Mouse (Mus musculus): Measurements from ENCODE around the gene Tppp2. TPM values are rescaled to one million over a fixed set of nuclear protein-coding genes. Genes with fewer than 3 reads are reported as not detected.

The Tppp2 gene
- not detected for total RNA-seq (2021)
- long read RNA-seq, experiment 1: 0 reads
- long read RNA-seq, experiment 2: 0 reads

DNA sequence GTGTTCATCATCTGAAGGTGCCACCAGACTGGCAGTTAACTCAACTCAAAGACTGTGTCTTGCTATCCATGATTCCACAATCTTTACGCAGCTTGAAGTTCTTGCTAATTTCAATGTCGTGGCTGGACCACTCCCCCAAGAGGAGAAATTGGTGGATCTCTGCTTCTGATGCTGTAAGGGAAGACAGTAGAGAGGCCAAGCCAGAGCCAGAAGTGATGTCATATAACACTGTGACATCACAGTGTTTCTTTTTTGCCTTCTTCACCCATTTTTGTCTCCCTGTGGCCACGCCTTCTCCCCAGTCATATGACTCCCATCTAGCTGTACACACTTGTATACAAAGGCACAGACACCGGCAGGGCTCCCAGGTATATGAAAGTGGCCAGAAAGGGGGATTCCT, at the start of gene Tppp2:
Gene Tppp2 (plus strand): TSS at position 301 of the 400 bp plus-strand sequence.
- no peak for DNase-seq (ENCODE audit: low spot score in 2 of 2)

DNA sequence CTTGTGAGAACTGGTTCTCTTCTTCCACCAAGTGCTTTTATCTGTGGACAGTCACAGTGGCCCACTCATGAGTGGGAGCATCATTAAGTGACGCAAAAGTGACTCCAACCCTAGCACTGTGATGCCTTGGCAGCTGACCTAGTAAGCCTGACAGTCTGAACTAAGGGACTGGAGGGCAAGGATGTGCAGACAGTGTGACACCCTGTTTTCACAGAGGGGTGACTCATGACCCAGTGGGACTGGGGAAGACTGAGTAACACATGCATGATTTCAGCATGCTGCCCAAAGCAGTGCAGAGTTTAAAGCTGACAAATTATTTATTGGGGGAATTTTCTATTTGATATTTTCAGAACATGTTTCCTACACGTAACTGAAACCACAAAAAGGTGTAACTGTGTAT, 47.5 kb upstream of the Tppp2 start:
- DNase-seq (ENCODE audit: low spot score in 2 of 2): no peak

GRCm38 (mm10) chr14:51871741-51872140, 46.5 kb upstream of the Tppp2 start:
- DNase-seq (ENCODE audit: low spot score in 2 of 2): no peak

DNA sequence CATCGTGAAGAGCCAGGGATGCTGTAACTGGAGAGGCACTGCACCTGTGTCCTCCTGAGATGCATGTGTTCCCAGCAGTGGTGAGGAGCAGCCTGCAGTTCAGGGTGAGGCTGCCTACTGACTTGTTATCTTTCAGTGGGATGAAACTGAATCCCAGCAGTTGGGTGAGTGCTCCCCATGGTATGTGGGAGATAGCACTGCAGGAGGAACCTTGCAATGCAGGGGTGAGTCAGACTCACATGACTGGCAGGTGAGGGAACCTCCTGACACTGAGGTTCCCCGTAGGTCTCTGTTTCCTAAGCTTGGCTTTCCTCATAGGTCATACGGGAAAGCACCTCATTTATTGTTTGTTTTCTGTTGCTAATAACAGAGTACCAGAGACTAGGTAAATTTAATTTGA, 40.7 kb upstream of the Tppp2 start:
- DNase-seq (ENCODE audit: low spot score in 2 of 2): no peak

- DNase-seq (ENCODE audit: low spot score in 2 of 2): peak; percentile 46 to 77
Measured at GRCm38 (mm10) chr14:51883527-51884030, 34.6 kb upstream of the Tppp2 start.

DNA sequence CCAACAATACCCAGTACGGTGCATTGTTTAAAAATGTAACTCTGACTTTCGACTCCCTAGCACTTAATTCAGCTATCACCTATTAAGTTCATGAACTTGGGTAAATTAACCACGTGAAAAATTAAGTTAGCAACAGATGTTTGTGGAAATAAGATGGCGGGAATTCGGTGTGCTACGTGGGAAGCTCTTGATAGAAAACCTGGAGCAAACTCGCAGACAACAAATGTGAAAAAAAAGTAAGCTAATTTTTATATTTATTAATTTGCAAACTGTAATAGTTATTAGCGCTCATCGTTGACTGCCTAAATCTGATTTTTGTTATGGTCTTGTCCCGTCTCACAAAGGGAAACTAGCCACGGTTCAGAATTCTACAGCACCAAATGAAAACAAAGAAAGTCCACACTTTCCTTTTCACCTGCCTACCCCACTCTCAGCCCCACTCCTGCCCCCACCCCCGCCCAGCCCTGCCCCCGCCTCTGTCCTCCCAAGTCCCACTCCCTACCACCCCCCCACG, 34.1 kb upstream of the Tppp2 start:
- no peak for DNase-seq (ENCODE audit: low spot score in 2 of 2)

- peak; percentile 82 to 96 for DNase-seq (ENCODE audit: low spot score in 2 of 2)
Measured at GRCm38 (mm10) chr14:51884598-51885331, 33.5 kb upstream of the Tppp2 start, which contains the start of gene Mettl17. Gene Mettl17, plus strand, starts transcription at chr14:51884842.

DNA sequence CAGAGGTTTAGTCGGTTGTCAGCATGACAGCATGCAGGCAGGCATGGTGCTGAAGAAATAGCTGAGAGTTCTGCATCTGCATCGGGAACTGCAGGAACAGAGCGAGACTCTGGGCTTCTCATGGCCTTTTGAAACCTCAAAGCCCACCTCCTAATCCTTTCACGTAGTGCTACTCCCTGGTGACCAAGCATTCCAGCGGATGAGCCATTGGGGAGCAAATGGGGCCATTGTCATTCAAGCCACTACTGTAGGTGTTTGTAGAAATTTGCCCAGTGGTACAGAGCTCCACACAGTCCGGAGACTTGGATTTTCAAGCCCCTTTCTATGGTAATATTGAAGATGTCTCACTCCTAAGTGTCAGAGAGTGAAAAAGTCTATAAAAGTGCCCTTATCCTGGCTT, 32.2 kb upstream of the Tppp2 start:
- no peak for DNase-seq (ENCODE audit: low spot score in 2 of 2)

DNA sequence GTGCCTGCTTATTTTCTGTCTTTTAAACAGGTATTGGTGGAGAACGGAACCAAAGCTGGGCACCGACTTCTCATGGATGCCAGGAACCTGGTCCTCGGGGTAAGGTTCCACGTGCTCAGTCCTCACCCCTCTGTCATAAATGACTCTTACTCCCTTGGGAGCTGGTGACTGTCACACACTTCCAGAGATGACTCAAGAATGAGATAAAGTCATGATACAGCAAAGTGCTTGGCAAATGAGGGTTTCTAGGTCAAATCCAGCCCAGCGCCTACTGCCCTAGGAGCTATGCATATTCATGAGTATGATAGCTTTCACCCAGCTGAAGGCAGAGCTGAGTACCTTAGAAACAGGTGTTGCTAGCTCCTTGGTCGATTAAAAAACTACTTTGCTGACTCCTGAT, 28.4 kb upstream of the Tppp2 start:
- no peak for DNase-seq (ENCODE audit: low spot score in 2 of 2)

- no peak for DNase-seq (ENCODE audit: low spot score in 2 of 2)
Measured at GRCm38 (mm10) chr14:51892191-51892939, 25.9 kb upstream of the Tppp2 start, which contains the start of gene Slc39a2. Gene Slc39a2, plus strand, starts transcription at chr14:51892889.

DNA sequence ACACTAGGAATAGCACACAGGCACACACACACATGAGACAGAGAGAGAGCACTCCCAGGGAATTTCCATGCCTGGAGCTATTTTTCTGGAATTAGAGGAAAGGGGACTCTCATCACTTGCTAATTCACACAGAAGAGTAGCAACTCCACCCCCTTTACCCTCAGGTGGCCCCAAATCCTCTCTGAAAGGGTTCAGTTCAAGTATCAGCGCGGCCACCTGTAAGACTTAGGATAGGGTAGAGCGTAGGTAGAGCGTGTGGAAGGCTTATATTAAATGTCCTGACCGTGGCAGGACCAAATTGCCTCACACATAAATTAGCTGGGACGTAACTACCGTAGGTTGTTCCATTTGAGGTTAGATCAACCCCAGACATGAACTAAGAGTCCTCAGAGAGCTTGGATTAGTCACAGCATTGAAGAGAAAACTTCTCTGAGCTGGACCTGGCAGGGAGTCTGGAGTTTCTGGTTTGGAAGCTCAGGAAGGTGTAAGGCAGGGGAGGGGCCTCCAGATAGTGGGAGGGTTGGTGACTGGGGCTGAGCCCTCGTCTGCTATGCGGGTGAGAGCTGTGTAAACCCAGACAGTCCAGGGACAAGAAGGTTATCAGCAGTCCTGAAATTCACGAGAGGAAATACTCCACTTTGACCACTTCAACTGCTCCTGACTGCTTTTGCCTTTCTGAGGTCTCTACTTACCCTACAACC, 25.0 kb upstream of the Tppp2 start:
- no peak for DNase-seq (ENCODE audit: low spot score in 2 of 2)

GRCm38 (mm10) chr14:51893809-51894208, 24.4 kb upstream of the Tppp2 start:
- no peak for DNase-seq (ENCODE audit: low spot score in 2 of 2)

GRCm38 (mm10) chr14:51895071-51895470, 23.2 kb upstream of the Tppp2 start:
- DNase-seq (ENCODE audit: low spot score in 2 of 2): no peak

GRCm38 (mm10) chr14:51896019-51896418, 22.2 kb upstream of the Tppp2 start:
- no peak for DNase-seq (ENCODE audit: low spot score in 2 of 2)

GRCm38 (mm10) chr14:51896539-51897170, 21.6 kb upstream of the Tppp2 start:
- no peak for DNase-seq (ENCODE audit: low spot score in 2 of 2)

- no peak for DNase-seq (ENCODE audit: low spot score in 2 of 2)
Measured at GRCm38 (mm10) chr14:51899351-51899750, 18.9 kb upstream of the Tppp2 start.

- peak; percentile 61 to 78 for DNase-seq (ENCODE audit: low spot score in 2 of 2)
Measured at GRCm38 (mm10) chr14:51902806-51903710, 15.2 kb upstream of the Tppp2 start.

- no peak for DNase-seq (ENCODE audit: low spot score in 2 of 2)
Measured at GRCm38 (mm10) chr14:51903782-51904181, 14.4 kb upstream of the Tppp2 start.

DNA sequence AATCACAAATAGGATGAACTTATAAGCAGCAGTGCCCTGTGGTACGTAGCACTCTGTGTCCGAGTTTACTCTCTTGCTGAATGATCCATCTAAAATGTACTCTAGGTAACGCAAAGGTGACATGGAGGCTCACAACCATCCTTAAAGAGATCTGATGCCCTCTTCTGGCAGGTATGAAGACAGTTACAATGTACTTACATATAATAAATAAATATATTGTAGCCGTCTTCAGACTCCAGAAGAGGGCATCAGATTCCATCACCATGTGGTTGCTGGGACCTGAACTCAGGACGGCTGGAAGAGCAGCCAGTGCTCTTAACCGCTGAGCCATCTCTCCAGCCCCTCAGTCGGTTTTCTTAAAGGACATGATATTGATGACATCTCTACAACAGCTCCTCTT, 13.5 kb upstream of the Tppp2 start:
- no peak for DNase-seq (ENCODE audit: low spot score in 2 of 2)

- no peak for DNase-seq (ENCODE audit: low spot score in 2 of 2)
Measured at GRCm38 (mm10) chr14:51906102-51906501, 12.1 kb upstream of the Tppp2 start.

All from layer of hippocampus, postnatal 14 days (tissue).